Mouse (Mus musculus): ENCODE results near the gene Naaladl2.

GRCm38 (mm10) chr3:24463941-24464340 is 680.1 kb downstream of the Naaladl2 start:
- no peak for TF ChIP-seq POLR2A (IDR thresholded peaks at IDR 0.05; ENCODE audit: borderline replicate concordance, insufficient read depth, low read length)
- TF ChIP-seq CTCF (IDR thresholded peaks at IDR 0.05; ENCODE audit: borderline replicate concordance, insufficient read depth, low read depth, low read length) = no peak
